26 mouse cellular contexts compared by ENCODE assay signal in the genomic region with DNA sequence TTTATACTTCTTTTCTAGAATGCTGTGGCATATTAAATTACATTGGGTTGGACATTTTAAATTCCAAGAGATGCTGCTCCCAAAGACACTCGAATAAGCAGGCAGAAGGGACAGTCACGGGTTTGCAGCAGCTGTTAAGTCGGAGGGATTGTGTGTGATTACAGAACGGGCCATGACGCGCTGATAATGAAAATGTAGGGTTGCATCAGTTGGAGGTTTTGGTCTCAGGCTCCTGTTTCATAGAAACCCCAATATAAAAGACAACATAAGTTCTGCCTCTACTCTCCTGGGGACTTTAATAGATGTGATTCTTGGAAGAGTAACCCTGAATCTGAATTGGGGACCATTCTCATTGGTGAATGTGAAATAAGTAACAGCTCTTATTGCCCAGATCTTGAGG. TPM values are rescaled to one million over a fixed set of nuclear protein-coding genes. Genes with fewer than 3 reads are reported as not detected.
DNase-seq lines count a peak whose midpoint lies in the region; TF ChIP-seq lines count a peak whose summit lies in the region.
"Had no signal": no experiment of that assay in that cellular context is flagged by ENCODE, and none has a peak within 500 bp of the region (broad histone marks: within the 10 kb centered on the region; RNA-seq: fewer than 3 reads in every experiment).

No protein-coding gene starts in this region.

- H3K9me3 ChIP-seq in MEL (replicated peaks; ENCODE audit: insufficient read depth, low read length): no peaks in the 10 kb centered on the region
- H3K9me3 ChIP-seq: embryonic facial prominence, embryonic 10.5 days; embryonic facial prominence, embryonic 12.5 days; forebrain, embryonic 13.5 days; forebrain, embryonic 15.5 days; G1E had no signal

- no peak for TF ChIP-seq RAD21 in MEL (IDR thresholded peaks at IDR 0.05; ENCODE audit: low read depth, low read length)

- H3ac ChIP-seq in myocyte (ENCODE audit: control insufficient read depth, insufficient read length): no peak overlapping the region

- H3K4me3 ChIP-seq in gastrocnemius, adult 2 months: peak overlapping the region; percentile 39
- H3K4me3 ChIP-seq in MEL (ENCODE audit: control insufficient read depth in 1 of 2, insufficient read depth in 1 of 2, low read depth in 2 of 2, low read length in 2 of 2) (peak overlapping the region; percentile 46 to 71), myocyte (peak overlapping the region; percentile 1)
- H3K4me3 ChIP-seq: embryonic facial prominence, embryonic 10.5 days; embryonic facial prominence, embryonic 12.5 days; forebrain, embryonic 13.5 days; forebrain, embryonic 15.5 days had no signal

- intact Hi-C loops in gastrocnemius, adult 2 months (cut with DNase I): no loop called here

- H3K79me2 ChIP-seq in MEL (ENCODE audit: control insufficient read depth, insufficient read depth, low read length, poor library complexity) (no peaks in the 10 kb centered on the region; the same call in 1 of the 2 replicates), myocyte (ENCODE audit: control insufficient read depth, insufficient read depth) (no peaks in the 10 kb centered on the region)

- DNase-seq in gastrocnemius, adult 2 months: no peak
- DNase-seq in gastrocnemius, adult 18-20 months (ENCODE audit: low spot score): no peak
- DNase-seq in MEL (ENCODE audit: low read depth, low spot score): peak; percentile 91
- no peak for DNase-seq in urinary bladder, adult 18-20 months (ENCODE audit: low spot score in 2 of 2)
- DNase-seq in urinary bladder, postnatal 10 days (ENCODE audit: low spot score): no peak
- DNase-seq: adrenal gland, adult 8-10 months; adrenal gland, postnatal 14 days; adrenal gland, postnatal 36 days; cerebellum, adult 11-12 months; cerebellum, adult 2 months; cerebellum, adult 9-10 months; cerebellum, postnatal 10 days; cerebellum, postnatal 25 days; forebrain, postnatal 0 days had no signal

- no peak overlapping the region for H3K27ac ChIP-seq in gastrocnemius, adult 2 months
- peak overlapping the region; percentile 92 for H3K27ac ChIP-seq in MEL (ENCODE audit: control insufficient read depth, low read depth, low read length)
- H3K27ac ChIP-seq: embryonic facial prominence, embryonic 10.5 days; embryonic facial prominence, embryonic 12.5 days; forebrain, embryonic 13.5 days; forebrain, embryonic 15.5 days had no signal

- TF ChIP-seq POLR2A in MEL (IDR thresholded peaks at IDR 0.05; ENCODE audit: control insufficient read depth in 1 of 2, insufficient read depth in 1 of 2, low read depth in 1 of 2, low read length in 2 of 2, poor library complexity in 1 of 2): peak; percentile 29 to 79; a peak in 2 of 4 replicates
- no peak for TF ChIP-seq POLR2A in myocyte (IDR thresholded peaks at IDR 0.05; ENCODE audit: insufficient read length, low read depth)

- TF ChIP-seq EP300 in MEL (IDR thresholded peaks at IDR 0.05; ENCODE audit: low read depth in 1 of 2, low read length in 2 of 2): peak; percentile 78 to 97

- peak overlapping the region; percentile 67 for H3K4me2 ChIP-seq in myocyte (ENCODE audit: low read depth)
- H3K4me2 ChIP-seq: embryonic facial prominence, embryonic 12.5 days; forebrain, embryonic 13.5 days; forebrain, embryonic 15.5 days had no signal

- H3K36me3 ChIP-seq in MEL (ENCODE audit: control insufficient read depth in 1 of 2, insufficient read depth in 2 of 2, low read length in 2 of 2) (peaks cover 0 to 22% of the 10 kb centered on the region in 2 experiments; a peak in 2 of 4 replicates), myocyte (ENCODE audit: control insufficient read depth, insufficient read depth) (no peaks in the 10 kb centered on the region)
- H3K36me3 ChIP-seq: embryonic facial prominence, embryonic 10.5 days; embryonic facial prominence, embryonic 12.5 days; forebrain, embryonic 15.5 days; G1E had no signal

- H3K4me1 ChIP-seq in MEL (ENCODE audit: control insufficient read depth in 1 of 2, insufficient read depth in 2 of 2, low read length in 2 of 2): peaks cover 15 to 17% of the 10 kb centered on the region in 2 experiments
- H3K4me1 ChIP-seq: embryonic facial prominence, embryonic 10.5 days; embryonic facial prominence, embryonic 12.5 days; forebrain, embryonic 13.5 days; forebrain, embryonic 15.5 days had no signal

- no peak for TF ChIP-seq CTCF in gastrocnemius, adult 2 months (IDR thresholded peaks at IDR 0.05)
- no peak for TF ChIP-seq CTCF in MEL (IDR thresholded peaks at IDR 0.05 in 2 of 3, conservative IDR thresholded peaks at IDR 0.05 in 1 of 3; ENCODE audit: control insufficient read depth in 1 of 3, insufficient read depth in 1 of 3, low read depth in 2 of 3, low read length in 3 of 3, poor library complexity in 1 of 3, severe bottlenecking in 1 of 3)

- H3K9ac ChIP-seq in MEL (ENCODE audit: control insufficient read depth, low read depth, low read length, poor library complexity, severe bottlenecking): peak overlapping the region; percentile 92
- H3K9ac ChIP-seq: embryonic facial prominence, embryonic 12.5 days; forebrain, embryonic 13.5 days; forebrain, embryonic 15.5 days; forebrain, postnatal 0 days had no signal

- H3K27me3 ChIP-seq in MEL (ENCODE audit: control insufficient read depth in 1 of 2, insufficient read depth in 2 of 2, low read length in 2 of 2) (no peaks in the 10 kb centered on the region), myocyte (ENCODE audit: control insufficient read depth, insufficient read depth, insufficient read length) (no peaks in the 10 kb centered on the region)
- H3K27me3 ChIP-seq: embryonic facial prominence, embryonic 12.5 days; forebrain, embryonic 13.5 days; forebrain, embryonic 15.5 days; Patski had no signal

TF ChIP-seq in MEL, 35 proteins besides CTCF, POLR2A, EP300 and RAD21 (continues in another document):
- TF ChIP-seq KAT2A (conservative IDR thresholded peaks at IDR 0.05; ENCODE audit: low read depth, low read length) (peak; percentile 52; the same call in 1 of the 2 replicates), MYC (IDR thresholded peaks at IDR 0.05; ENCODE audit: low read depth, low read length) (no peak; the same call in 1 of the 2 replicates), CHD2 (IDR thresholded peaks at IDR 0.05; ENCODE audit: low read length) (no peak), POLR2AphosphoS2 (IDR thresholded peaks at IDR 0.05; ENCODE audit: low read length) (no peak; the same call in 1 of the 2 replicates), BHLHE40 (IDR thresholded peaks at IDR 0.05; ENCODE audit: borderline replicate concordance, low read depth, low read length) (peak; percentile 79), ZMIZ1 (IDR thresholded peaks at IDR 0.05; ENCODE audit: low read depth, low read length) (peak; percentile 60), TCF12 (IDR thresholded peaks at IDR 0.05; ENCODE audit: low read depth, low read length) (peak; percentile 90), NRF1 (IDR thresholded peaks at IDR 0.05; ENCODE audit: insufficient read depth, low read depth, low read length, poor library complexity, severe bottlenecking) (no peak), ETS1 (IDR thresholded peaks at IDR 0.05; ENCODE audit: low read depth, low read length) (peak; percentile 90), MAZ (IDR thresholded peaks at IDR 0.05; ENCODE audit: low read depth, low read length) (0 out of 2 replicates have a peak, but pooled peaks have one; percentile 4), GABPA (IDR thresholded peaks at IDR 0.05; ENCODE audit: low read depth, low read length) (no peak), USF2 (IDR thresholded peaks at IDR 0.05; ENCODE audit: borderline replicate concordance in 1 of 2, insufficient read depth in 1 of 2, low read depth in 1 of 2, low read length in 2 of 2) (no peak), POLR2AphosphoS5 (IDR thresholded peaks at IDR 0.05; ENCODE audit: borderline replicate concordance, low read depth, low read length) (no peak; the same call in 1 of the 2 replicates), MAX (IDR thresholded peaks at IDR 0.05; ENCODE audit: low read length) (no peak)

TF ChIP-seq in myocyte, 11 proteins besides CTCF, POLR2A, EP300 and RAD21:
- TF ChIP-seq MAX (IDR thresholded peaks at IDR 0.05; ENCODE audit: low read depth) (no peak), USF1 (IDR thresholded peaks at IDR 0.05; ENCODE audit: low read depth) (no peak), POLR2AphosphoS2 (IDR thresholded peaks at IDR 0.05; ENCODE audit: insufficient read length, low read depth) (no peak), MYOG (IDR thresholded peaks at IDR 0.05; ENCODE audit: control insufficient read depth in 1 of 3, insufficient read depth in 1 of 3, insufficient read length in 2 of 3, low read depth in 2 of 3) (peak in 2 of 3 experiments; percentile 72 to 86), TCF12 (IDR thresholded peaks at IDR 0.05; ENCODE audit: insufficient read depth, poor library complexity, severe bottlenecking) (peak; percentile 57), CEBPB (IDR thresholded peaks at IDR 0.05; ENCODE audit: insufficient read depth, poor library complexity, severe bottlenecking) (peak; percentile 56; the same call in 1 of the 2 replicates), MYOD1 (IDR thresholded peaks at IDR 0.05; ENCODE audit: control insufficient read depth in 1 of 3, insufficient read length in 2 of 3, low read depth in 2 of 3) (peak in 2 of 3 experiments; percentile 50 to 86), TCF3 (IDR thresholded peaks at IDR 0.05; ENCODE audit: insufficient read length, low read depth) (no peak), REST (IDR thresholded peaks at IDR 0.05; ENCODE audit: insufficient read depth, insufficient read length) (no peak), SRF (IDR thresholded peaks at IDR 0.05; ENCODE audit: control insufficient read depth, insufficient read length, low read depth) (no peak)

RNA-seq across cellular contexts. Expression of gene Gcg, which starts 33.1 kb away (rescaled TPM):
- not detected for total RNA-seq in gastrocnemius, adult 2 months (2021)
- not detected for total RNA-seq in gastrocnemius, adult 18-20 months (2021)
- not detected in 2 replicates for total RNA-seq in MEL (2012; rRNA removed)
- not detected for polyA plus RNA-seq in MEL (2012; ENCODE audit: insufficient read depth in 1 of 2, insufficient read length in 2 of 2, low read depth in 1 of 2, low replicate concordance in 2 of 2, missing spikeins in 1 of 2)
- polyA plus RNA-seq in myocyte (2012; fragmentation: generic; extraction: Trizol): not detected
- total RNA-seq: adrenal gland, adult 18-20 months; adrenal gland, adult 8-10 months; adrenal gland, postnatal 14 days; adrenal gland, postnatal 36 days had no signal
- polyA plus RNA-seq: activated CD4-positive, CD25-positive, alpha-beta regulatory T cell, adult 4 months; C2C12; cerebellum, adult 2 months; cortical plate, adult 2 months; embryonic facial prominence, embryonic 10.5 days; forebrain, embryonic 11.5 days; Patski had no signal

RNA-seq across cellular contexts. Expression of gene Dpp4, which starts 38.3 kb away (rescaled TPM):
- 1 to 10 TPM; 4.6 to 5.2 TPM for total RNA-seq in gastrocnemius, adult 2 months (2021)
- total RNA-seq in gastrocnemius, adult 18-20 months (2021): 1 to 10 TPM; 2.2 to 2.8 TPM
- 40.4 and 46.7 TPM in 2 replicates for total RNA-seq in MEL (2012; rRNA removed)
- polyA plus RNA-seq in MEL (2012; ENCODE audit: insufficient read depth in 1 of 2, insufficient read length in 2 of 2, low read depth in 1 of 2, low replicate concordance in 2 of 2, missing spikeins in 1 of 2) (10 to 100 TPM; 64.1 to 99.1 TPM), myocyte (2012; fragmentation: generic; extraction: Trizol) (not detected)
- polyA plus RNA-seq: C2C12 had no signal

Comparison
In these comparisons a context has a peak if more than half of its experiments do, and no peak if none do; other contexts are left out.
1. H3K4me3 ChIP-seq: peak in every context shown above with its lines; median percentile 58 in MEL; 39 in gastrocnemius, adult 2 months; 1 in myocyte.